In genomic region chr14:93785031-93785430, GRCm38 (mm10) we compare ENCODE assay signal across 14 mouse cellular contexts.
DNase-seq lines count a peak whose midpoint lies in the region; ATAC-seq and TF ChIP-seq lines count a peak whose summit lies in the region.
"Had no signal": no experiment of that assay in that cellular context is flagged by ENCODE, and none has a peak within 500 bp of the region (broad histone marks: within the 10 kb centered on the region; RNA-seq: fewer than 3 reads in every experiment).

No protein-coding gene starts in this region.

- H3K27ac ChIP-seq in left cerebral cortex, adult 2 months = 0 out of 2 replicates have a peak overlapping the region, but pooled peaks have one; percentile 0
- H3K27ac ChIP-seq in hindbrain, embryonic 14.5 days = no peak overlapping the region
- H3K27ac ChIP-seq in liver, embryonic 12.5 days = no peak overlapping the region
- H3K27ac ChIP-seq: macrophage had no signal

- no peak overlapping the region for H3K4me3 ChIP-seq in left cerebral cortex, adult 2 months
- H3K4me3 ChIP-seq in hindbrain, embryonic 14.5 days (replicated peaks; ENCODE audit: low read length) = no peak overlapping the region
- no peak overlapping the region for H3K4me3 ChIP-seq in liver, embryonic 12.5 days

- no peak overlapping the region for H3K9ac ChIP-seq in hindbrain, embryonic 14.5 days
- H3K9ac ChIP-seq in liver, embryonic 12.5 days = no peak overlapping the region
- H3K9ac ChIP-seq: lung, embryonic 14.5 days had no signal

- DNase-seq in cerebellum, postnatal 14 days = peak; percentile 14 to 38
- no peak for DNase-seq in cerebellum, postnatal 36 days
- no peak for DNase-seq in left cerebral cortex, adult 2 months (ENCODE audit: extremely low spot score in 1 of 2, low spot score in 2 of 2)
- DNase-seq in left cerebral cortex, adult 8-10 months (ENCODE audit: low spot score in 2 of 2) = no peak
- DNase-seq in brain, adult 2 months (ENCODE audit: low read depth, low spot score) = peak; percentile 61
- DNase-seq in hindbrain, embryonic 14.5 days (ENCODE audit: low spot score) = peak; percentile 47
- no peak for DNase-seq in heart, postnatal 4 days
- DNase-seq: heart, adult 18-20 months; liver; lung, embryonic 14.5 days; right cerebral cortex, postnatal 14 days had no signal

- H3K4me1 ChIP-seq in hindbrain, embryonic 14.5 days (replicated peaks; ENCODE audit: control insufficient read depth, insufficient read depth, low read length) = no peaks in the 10 kb centered on the region
- no peaks in the 10 kb centered on the region for H3K4me1 ChIP-seq in liver, embryonic 12.5 days

- H3K4me2 ChIP-seq in hindbrain, embryonic 14.5 days (replicated peaks) = no peak overlapping the region
- no peak overlapping the region for H3K4me2 ChIP-seq in liver, embryonic 12.5 days
- H3K4me2 ChIP-seq: lung, embryonic 14.5 days had no signal

- peaks cover 7% of the 10 kb centered on the region; the same call in 1 of the 2 replicates for H3K9me3 ChIP-seq in hindbrain, embryonic 14.5 days (ENCODE audit: control insufficient read depth, low read length)
- no peaks in the 10 kb centered on the region for H3K9me3 ChIP-seq in liver, embryonic 12.5 days (replicated peaks)

- no peak; the same call in 1 of the 2 replicates for ATAC-seq in hindbrain, embryonic 14.5 days (ENCODE audit: low FRiP score)
- ATAC-seq in liver, embryonic 12.5 days = no peak
- ATAC-seq: Patski had no signal

- intact Hi-C loops in left cerebral cortex, adult 2 months (cut with DNase I) = no loop called here

- no peaks in the 10 kb centered on the region for H3K27me3 ChIP-seq in hindbrain, embryonic 14.5 days (ENCODE audit: control insufficient read depth, insufficient read depth, low read length)
- H3K27me3 ChIP-seq in liver, embryonic 12.5 days (replicated peaks) = no peaks in the 10 kb centered on the region
- H3K27me3 ChIP-seq: Patski had no signal

- 19% methylated on average over 2 of the region's 2 CpGs for WGBS in hindbrain, embryonic 14.5 days
- WGBS in liver, embryonic 12.5 days (ENCODE audit: insufficient replicate concordance) = 45% methylated on average over 2 of the region's 2 CpGs

- H3K36me3 ChIP-seq in hindbrain, embryonic 14.5 days (replicated peaks; ENCODE audit: control insufficient read depth, insufficient read depth) = no peaks in the 10 kb centered on the region
- no peaks in the 10 kb centered on the region for H3K36me3 ChIP-seq in liver, embryonic 12.5 days

- no peak for TF ChIP-seq CTCF in left cerebral cortex, adult 2 months (IDR thresholded peaks at IDR 0.05)

Comparison
In these comparisons a context has a peak if more than half of its experiments do, and no peak if none do; other contexts are left out.
1. DNase-seq: peak in cerebellum, postnatal 14 days (2 of 2), brain, adult 2 months (single experiment) and hindbrain, embryonic 14.5 days (single experiment); none in cerebellum, postnatal 36 days (0 of 2), left cerebral cortex, adult 2 months (0 of 2), left cerebral cortex, adult 8-10 months (0 of 2) and heart, postnatal 4 days (single experiment).